ENCODE assay signal across 18 mouse cellular contexts in genomic region chr11:97287643-97288042, GRCm38 (mm10).
"Had no signal": no experiment of that assay in that cellular context is flagged by ENCODE, and none has a peak within 500 bp of the region (broad histone marks: within the 10 kb centered on the region; RNA-seq: fewer than 3 reads in every experiment).

No protein-coding gene starts in this region.

- H3K4me1 ChIP-seq: midbrain, embryonic 15.5 days; neural tube, embryonic 12.5 days had no signal

- H3K9ac ChIP-seq: lung, embryonic 14.5 days; midbrain, embryonic 13.5 days; midbrain, embryonic 15.5 days; neural tube, embryonic 12.5 days had no signal

- H3K27ac ChIP-seq: macrophage; midbrain, embryonic 13.5 days; midbrain, embryonic 15.5 days; neural tube, embryonic 12.5 days had no signal

- H3K9me3 ChIP-seq: midbrain, embryonic 13.5 days; midbrain, embryonic 15.5 days; neural tube, embryonic 12.5 days had no signal

- H3K36me3 ChIP-seq: midbrain, embryonic 13.5 days; midbrain, embryonic 15.5 days; neural tube, embryonic 12.5 days had no signal

- DNase-seq: lung, adult 18-20 months; lung, embryonic 14.5 days; lung, postnatal 14 days; lung, postnatal 36 days; retina, postnatal 1 day; right cerebral cortex, adult 18-20 months; right cerebral cortex, postnatal 25 days; right cerebral cortex, postnatal 4 days; spleen, adult 18-20 months; thymus, adult 18-20 months; thymus, postnatal 14 days; thymus, postnatal 36 days had no signal

- H3K27me3 ChIP-seq: megakaryocyte, embryonic 14.5 days; midbrain, embryonic 13.5 days; midbrain, embryonic 15.5 days; neural tube, embryonic 12.5 days had no signal

- H3K4me2 ChIP-seq: lung, embryonic 14.5 days; midbrain, embryonic 11.5 days; midbrain, embryonic 13.5 days; midbrain, embryonic 15.5 days; neural tube, embryonic 12.5 days had no signal

- ATAC-seq: midbrain, embryonic 13.5 days; midbrain, embryonic 15.5 days had no signal

- H3K4me3 ChIP-seq: megakaryocyte, embryonic 14.5 days; midbrain, embryonic 13.5 days; midbrain, embryonic 15.5 days; neural tube, embryonic 12.5 days had no signal
